Mouse (Mus musculus) limb, embryonic 14.5 days (tissue): Measurements from ENCODE around the gene Srgap2. TPM values are rescaled to one million over a fixed set of nuclear protein-coding genes. Genes with fewer than 3 reads are reported as not detected.

ENCODE experiments used
- ATAC-seq: fragments of 200-750 bp; cut with Nextera tagmentation; 2 replicates; pipeline ENCODE4 v1.8.0; 2017; ENCODE audit warnings: low read depth, moderate number of reproducible peaks, moderate TSS enrichment; ENCODE audit not compliant: low FRiP score
- DNase-seq: peaks from one replicate; pipeline ENCODE4 v3.0.0-alpha.2; 2015; ENCODE audit warnings: low spot score
- H3K27ac ChIP-seq: fragments of 300-500 bp; sonication (generic); replicated peaks from 2 replicates; pipeline ENCODE4 v1.5.1; 2014; ENCODE audit warnings: low read depth, mild to moderate bottlenecking, low read length, moderate library complexity, mixed read lengths
- H3K27me3 ChIP-seq: fragments of 300-500 bp; sonication (generic); 2 replicates; pipeline ENCODE4 v1.6.1; 2014; ENCODE audit warnings: low read length, mixed read lengths; ENCODE audit not compliant: control insufficient read depth, insufficient read depth
- H3K36me3 ChIP-seq: fragments of 300-500 bp; sonication (generic); 2 replicates; pipeline ENCODE4 v1.6.1; 2014; ENCODE audit warnings: mild to moderate bottlenecking, low read length, moderate library complexity, mixed read lengths; ENCODE audit not compliant: control insufficient read depth, insufficient read depth
- H3K4me1 ChIP-seq: fragments of 300-500 bp; sonication (generic); 2 replicates; pipeline ENCODE4 v1.6.1; 2014; ENCODE audit warnings: antibody characterized with exemption, low read length, mixed read lengths; ENCODE audit not compliant: control insufficient read depth, insufficient read depth
- H3K4me2 ChIP-seq: fragments of 300-500 bp; sonication (generic); replicated peaks from 2 replicates; pipeline ENCODE4 v1.6.1; 2014; ENCODE audit warnings: low read depth, mild to moderate bottlenecking, low read length, moderate library complexity; ENCODE audit not compliant: severe bottlenecking
- H3K4me3 ChIP-seq: fragments of 300-500 bp; sonication (generic); replicated peaks from 2 replicates; pipeline ENCODE4 v1.5.1; 2014; ENCODE audit warnings: low read length
- H3K9ac ChIP-seq: fragments of 300-500 bp; sonication (generic); 2 replicates; pipeline ENCODE4 v1.6.1; 2014; ENCODE audit warnings: mild to moderate bottlenecking, low read depth, low read length, moderate library complexity; ENCODE audit not compliant: severe bottlenecking
- H3K9me3 ChIP-seq: fragments of 300-500 bp; sonication (generic); 2 replicates; pipeline ENCODE4 v1.6.1; 2016; ENCODE audit warnings: low read length; ENCODE audit not compliant: control insufficient read depth
- POLR2A ChIP-seq: fragments of 200-500 bp; IDR thresholded peaks from 2 replicates; pipeline ENCODE4 v1.8.0; 2012; ENCODE audit warnings: inconsistent platforms, mild to moderate bottlenecking, moderate library complexity, borderline replicate concordance; ENCODE audit not compliant: insufficient read depth, insufficient read length; ENCODE audit errors: extremely low read depth
- WGBS: fragments of 180-500 bp; shearing (Covaris S2); extraction: QIAGEN DNeasy Blood & Tissue Kit; methylation state at CpG from one replicate; pipeline ENCODE4 v1.1.7; 2014; 5-methylcytosine and 5-hydroxymethylcytosine counted together
- polyA plus RNA-seq, 2 experiments: library from polyadenylated mRNA; depleted of rRNA in 1 of 2; stranded (reverse) in 1 of 2; unstranded in 1 of 2; fragments of >200 nt; fragmentation: Nextera tagmentation in 1 of 2; extraction: Ambion mirVana in 1 of 2; gene quantifications; 2 replicates each; pipeline versions ENCODE4 v1.2.1 to v1.2.3; 2012 to 2014

Srgap2 gene
- polyA plus RNA-seq, 2 experiments: 20.5 to 38.9 TPM

DNA sequence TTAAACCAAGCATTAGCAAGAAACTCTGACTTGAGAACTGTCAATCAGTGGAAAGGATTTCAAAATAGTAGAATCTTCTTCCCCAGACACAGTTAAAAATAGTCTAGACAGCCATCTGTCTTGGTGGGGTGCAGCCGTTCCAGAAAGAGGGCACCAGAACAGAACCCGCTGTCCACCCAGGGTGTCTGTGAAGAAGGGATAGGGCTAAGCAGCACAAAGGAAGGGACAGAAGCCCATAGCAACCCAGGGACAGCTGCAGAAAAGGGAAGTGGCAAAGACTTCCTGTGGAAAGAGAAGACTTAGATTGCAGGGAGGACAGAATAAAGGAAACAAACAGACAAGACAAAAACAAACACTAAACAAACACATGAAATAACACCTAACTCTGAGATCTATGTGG lies 34.8 kb downstream of the Srgap2 start:
- no peaks in the 10 kb centered on the region for H3K27me3 ChIP-seq
- TF ChIP-seq POLR2A: no peak
- H3K9me3 ChIP-seq: no peaks in the 10 kb centered on the region
- H3K27ac ChIP-seq: no peak overlapping the region
- H3K4me3 ChIP-seq: no peak overlapping the region
- H3K4me1 ChIP-seq: peaks cover 14% of the 10 kb centered on the region
- H3K9ac ChIP-seq: no peak overlapping the region
- DNase-seq: no peak
- 69% methylated on average over 2 of the region's 2 CpGs for WGBS
- no peak overlapping the region for H3K4me2 ChIP-seq
- ATAC-seq: no peak
- no peaks in the 10 kb centered on the region for H3K36me3 ChIP-seq

DNA sequence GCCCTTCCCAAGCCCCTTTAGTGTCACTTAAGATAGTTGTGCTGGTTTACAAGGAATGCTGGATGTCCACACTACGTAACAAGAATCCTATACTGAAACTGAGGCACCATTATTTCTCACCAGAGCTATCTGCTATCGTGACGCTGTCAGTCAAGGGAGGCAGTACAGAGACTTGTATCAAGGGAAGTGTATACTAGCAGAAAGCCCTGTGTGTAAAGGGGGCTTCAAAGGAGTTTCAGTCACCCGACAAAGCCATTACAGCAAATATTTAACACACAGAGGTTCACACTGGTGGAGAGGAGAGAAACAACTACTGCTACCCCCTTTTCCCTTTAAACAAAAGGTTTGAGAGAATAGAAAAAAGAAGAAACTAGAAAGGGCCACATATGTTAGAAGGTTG lies 35.6 kb downstream of the Srgap2 start:
- no peak for ATAC-seq
- peaks cover 14% of the 10 kb centered on the region for H3K4me1 ChIP-seq
- WGBS: 42% methylated on average over 4 of the region's 4 CpGs

DNA sequence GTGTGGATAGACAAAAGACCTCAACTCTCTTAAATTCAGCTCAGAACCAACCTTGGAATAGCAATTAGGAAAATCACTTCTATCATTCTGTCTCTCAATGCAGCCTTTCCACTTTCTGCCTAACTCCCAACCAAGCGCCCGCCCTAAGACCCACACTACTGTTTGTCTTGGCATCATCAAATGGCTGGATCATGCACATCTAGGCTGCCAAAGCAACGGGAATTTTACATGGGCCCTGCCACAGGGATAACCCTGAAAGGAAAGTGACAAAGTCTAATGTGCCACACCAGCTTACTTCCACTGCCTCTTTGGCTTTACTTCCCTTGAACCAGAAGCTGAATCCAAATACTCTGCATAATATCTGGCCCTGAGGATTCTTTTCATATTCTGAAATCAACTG lies 37.8 kb downstream of the Srgap2 start:
- Histone ChIP-seq H3K9me3 (no peaks in the 10 kb centered on the region), H3K36me3 (no peaks in the 10 kb centered on the region), H3K4me1 (peaks cover 11% of the 10 kb centered on the region), H3K4me3 (no peak overlapping the region), H3K27me3 (no peaks in the 10 kb centered on the region), H3K4me2 (no peak overlapping the region), H3K9ac (no peak overlapping the region), H3K27ac (no peak overlapping the region)
- DNase-seq (no peak), ATAC-seq (no peak)
- 86% methylated on average over 3 of the region's 3 CpGs for WGBS
- no peak for TF ChIP-seq POLR2A

More for the DNA sequence above, 35.6 kb downstream of the Srgap2 start:
- Histone ChIP-seq H3K4me2 (no peak overlapping the region), H3K36me3 (no peaks in the 10 kb centered on the region), H3K4me3 (no peak overlapping the region), H3K27me3 (no peaks in the 10 kb centered on the region), H3K9me3 (no peaks in the 10 kb centered on the region), H3K27ac (no peak overlapping the region), H3K9ac (no peak overlapping the region)
- no peak for TF ChIP-seq POLR2A
- DNase-seq: no peak

DNA sequence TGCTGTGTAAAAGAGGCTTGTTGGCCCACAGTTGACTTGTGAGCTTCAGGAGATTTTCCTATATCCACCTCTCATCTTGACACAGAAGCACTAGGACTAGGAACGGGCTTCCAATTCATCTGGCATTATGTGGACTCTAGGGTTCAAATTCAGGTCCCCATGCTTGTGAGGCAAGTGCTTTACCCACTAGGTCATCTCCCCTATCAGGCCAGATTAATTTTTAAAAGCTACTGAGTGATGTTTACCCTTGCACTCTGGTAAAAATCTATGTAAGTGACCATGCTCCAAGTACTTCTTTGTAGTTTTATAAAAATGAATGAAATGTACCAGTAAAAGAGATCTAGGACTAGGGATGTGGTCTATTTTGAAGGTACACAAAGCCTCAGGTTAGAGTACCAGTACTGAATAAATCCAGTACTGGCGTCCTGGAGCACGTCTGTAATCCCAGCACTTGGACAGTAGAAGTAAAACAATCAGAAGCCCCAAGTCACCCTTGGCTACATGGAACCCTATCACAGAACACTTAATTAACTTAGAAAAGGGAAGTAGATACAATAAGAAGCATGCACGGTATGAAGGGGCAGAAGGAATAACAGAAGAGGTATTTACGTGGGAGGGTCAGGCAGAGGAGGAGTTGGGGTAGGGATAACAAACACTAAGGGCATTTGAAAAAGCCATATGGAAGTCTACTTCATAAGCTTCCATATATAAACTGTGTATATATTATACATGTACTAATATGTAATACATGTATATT lies 40.9 kb downstream of the Srgap2 start:
- Histone ChIP-seq H3K9me3 (no peaks in the 10 kb centered on the region), H3K4me2 (no peak overlapping the region), H3K27me3 (no peaks in the 10 kb centered on the region), H3K4me1 (0 out of 2 replicates have a peak, but pooled peaks cover 2% of the 10 kb centered on the region), H3K36me3 (no peaks in the 10 kb centered on the region), H3K27ac (no peak overlapping the region), H3K9ac (no peak overlapping the region), H3K4me3 (no peak overlapping the region)
- ATAC-seq: no peak
- DNase-seq: no peak
- 72% methylated on average over 5 of the region's 5 CpGs for WGBS
- TF ChIP-seq POLR2A: no peak

DNA sequence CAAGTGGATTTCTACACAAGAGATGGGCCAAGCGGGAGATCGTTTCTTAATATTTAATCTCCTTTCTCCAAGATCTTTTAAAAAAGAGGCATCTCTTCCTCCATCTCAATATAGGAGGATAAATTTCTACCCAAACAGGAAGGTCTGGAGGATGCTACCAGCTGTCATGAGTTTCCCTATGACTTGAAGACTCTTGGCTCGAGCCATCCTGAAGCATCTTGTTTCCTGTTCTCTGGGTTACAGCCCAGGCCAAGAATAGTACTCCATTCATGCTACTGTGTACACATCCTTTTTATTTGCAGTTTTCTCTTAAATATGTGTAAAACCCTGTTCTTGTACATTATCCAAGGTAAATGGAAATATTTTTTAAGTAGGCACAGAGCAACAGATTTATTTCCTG lies 44.9 kb downstream of the Srgap2 start:
- DNase-seq (no peak), ATAC-seq (no peak)
- Histone ChIP-seq H3K27me3 (no peaks in the 10 kb centered on the region), H3K9ac (no peak overlapping the region), H3K9me3 (peaks cover 10% of the 10 kb centered on the region; the same call in 1 of the 2 replicates), H3K4me1 (no peaks in the 10 kb centered on the region), H3K4me2 (no peak overlapping the region), H3K4me3 (no peak overlapping the region), H3K27ac (no peak overlapping the region), H3K36me3 (no peaks in the 10 kb centered on the region)
- WGBS: 92% methylated on average over 3 of the region's 3 CpGs
- no peak for TF ChIP-seq POLR2A
